Mouse (Mus musculus) cerebellum, adult 2 months (tissue): ENCODE measurements around the gene Nacc1. TPM values are rescaled to one million over a fixed set of nuclear protein-coding genes. Genes with fewer than 3 reads are reported as not detected.

Source experiments
- DNase-seq, 2 experiments: peaks; one replicate each; pipeline ENCODE4 v3.0.0; 2021
- H3K27ac ChIP-seq: fragments of 200-500 bp; 2 replicates; pipeline ENCODE4 v1.5.1; 2012; ENCODE audit warnings: low read length, control low read depth, inconsistent platforms; ENCODE audit not compliant: insufficient read depth
- H3K27me3 ChIP-seq: fragments of 200-500 bp; 2 replicates; pipeline ENCODE4 v1.6.1; 2012; ENCODE audit warnings: inconsistent platforms, mild to moderate bottlenecking, low read length, moderate library complexity; ENCODE audit not compliant: control insufficient read depth, insufficient read depth
- H3K4me1 ChIP-seq: fragments of 200-500 bp; 2 replicates; pipeline ENCODE4 v1.6.1; 2011; ENCODE audit warnings: low read length; ENCODE audit not compliant: control insufficient read depth, insufficient read depth
- H3K4me3 ChIP-seq: fragments of 200-500 bp; replicated peaks from 2 replicates; pipeline ENCODE3; 2011; ENCODE audit warnings: mild to moderate bottlenecking, low read depth, low read length, control low read depth; ENCODE audit not compliant: insufficient read depth
- CTCF ChIP-seq: fragments of 200-500 bp; IDR thresholded peaks from 2 replicates; pipeline ENCODE4 v1.5.1; 2011; ENCODE audit warnings: low read depth, mild to moderate bottlenecking, control low read depth, low read length, moderate library complexity, borderline replicate concordance; ENCODE audit not compliant: insufficient read depth
- POLR2A ChIP-seq: fragments of 200-500 bp; IDR thresholded peaks from 2 replicates; pipeline ENCODE4 v1.6.1; 2011; ENCODE audit warnings: low read length, control low read depth, borderline replicate concordance; ENCODE audit not compliant: insufficient read depth
- WGBS: fragments of 180-500 bp; shearing (Covaris S2); methylation state at CpG from one replicate; pipeline ENCODE4 v1.1.7; 2018; 5-methylcytosine and 5-hydroxymethylcytosine counted together
- polyA plus RNA-seq: library from polyadenylated mRNA; depleted of rRNA; stranded (reverse); fragments of >200 nt; gene quantifications from 2 replicates; pipeline ENCODE4 v1.2.3, GENCODE M21; 2012

Nacc1 gene
- polyA plus RNA-seq, 1 experiment: 91.0 TPM

GRCm38 (mm10) chr8:84706610-84707266 is 19.1 kb upstream of the Nacc1 start:
- no peaks in the 10 kb centered on the region for H3K27me3 ChIP-seq
- DNase-seq: no peak
- 52% methylated on average over 45 of the region's 45 CpGs for WGBS
- no peak overlapping the region for H3K27ac ChIP-seq
- peaks cover 18% of the 10 kb centered on the region for H3K4me1 ChIP-seq
- no peak overlapping the region for H3K4me3 ChIP-seq
- TF ChIP-seq POLR2A (no peak), CTCF (no peak)

DNA sequence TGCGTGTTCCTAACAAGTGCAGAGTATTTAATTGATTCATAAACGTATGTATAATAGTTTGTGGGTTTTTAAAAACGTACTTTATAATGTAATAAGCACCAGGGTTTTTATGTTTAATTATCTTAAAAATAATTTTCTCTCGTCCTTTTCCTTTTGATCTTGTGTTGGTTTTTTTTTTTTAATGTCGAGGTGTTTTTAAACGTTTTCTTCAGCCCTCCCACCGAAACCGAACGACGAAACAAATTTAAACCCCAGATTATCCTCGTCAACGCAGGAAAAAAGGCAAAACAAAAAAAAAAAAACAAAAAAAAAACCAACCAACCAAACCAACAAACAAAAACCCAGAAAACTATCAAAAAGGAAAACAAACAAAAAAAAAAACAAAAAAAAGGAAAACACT is 18.3 kb upstream of the Nacc1 start:
- 72% methylated on average over 12 of the region's 12 CpGs for WGBS
- no peak for DNase-seq
- no peak overlapping the region for H3K27ac ChIP-seq
- H3K4me1 ChIP-seq: peaks cover 15% of the 10 kb centered on the region
- no peak overlapping the region for H3K4me3 ChIP-seq
- no peak for TF ChIP-seq CTCF
- no peak for TF ChIP-seq POLR2A
- H3K27me3 ChIP-seq: no peaks in the 10 kb centered on the region

DNA sequence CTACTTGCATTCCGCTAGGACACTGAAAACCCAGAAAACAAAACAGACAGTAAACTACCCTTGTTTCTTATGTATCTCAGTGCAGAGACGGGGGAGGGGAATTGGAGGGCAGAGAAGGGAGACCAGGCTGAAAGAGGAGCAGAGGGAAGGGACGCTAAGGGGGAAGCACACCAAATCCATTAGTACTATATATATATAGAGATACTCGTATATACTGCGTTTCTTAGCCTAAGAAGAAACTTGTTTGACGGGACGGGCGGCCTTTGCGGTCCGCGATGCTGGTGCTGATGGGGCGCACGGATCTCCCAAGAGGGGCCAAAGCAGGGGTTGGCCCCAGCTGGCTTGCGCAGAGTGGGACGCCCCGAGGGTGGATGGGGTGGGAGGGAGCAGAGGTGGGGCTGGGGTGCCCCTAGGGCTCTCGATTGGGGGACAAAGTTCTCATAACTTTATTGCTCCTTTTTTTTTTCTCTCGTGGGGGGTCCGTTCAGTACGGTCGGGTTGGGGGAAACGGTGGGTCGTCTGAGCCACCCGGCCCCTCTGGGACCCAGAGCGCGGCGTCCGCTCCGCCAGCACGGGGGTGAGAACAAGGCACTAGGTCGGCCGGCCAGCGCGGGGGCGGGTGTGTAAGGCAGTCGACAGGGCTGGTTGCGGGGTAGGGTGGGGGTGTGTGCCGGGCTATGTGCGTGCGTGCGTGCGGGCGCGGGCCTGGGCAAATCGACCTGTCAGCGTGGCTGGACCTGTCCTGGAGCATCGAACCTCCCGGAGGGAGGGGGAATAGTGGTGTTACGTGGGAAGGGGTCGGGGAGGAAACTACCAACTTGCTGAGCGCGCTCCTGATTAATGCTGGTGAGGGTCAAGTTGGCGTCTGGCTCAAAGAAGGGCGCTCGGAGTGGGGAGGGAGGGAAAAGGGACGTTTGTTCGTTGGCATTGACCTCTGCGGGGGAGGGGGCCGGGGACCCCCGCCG is 17.5 kb upstream of the Nacc1 start:
- TF ChIP-seq POLR2A (no peak), CTCF (no peak)
- WGBS: 33% methylated on average over 61 of the region's 61 CpGs
- Histone ChIP-seq H3K27ac (no peak overlapping the region), H3K4me3 (no peak overlapping the region), H3K27me3 (no peaks in the 10 kb centered on the region), H3K4me1 (peaks cover 16% of the 10 kb centered on the region)
- peak in 1 of 2 experiments; percentile 40 for DNase-seq

DNA sequence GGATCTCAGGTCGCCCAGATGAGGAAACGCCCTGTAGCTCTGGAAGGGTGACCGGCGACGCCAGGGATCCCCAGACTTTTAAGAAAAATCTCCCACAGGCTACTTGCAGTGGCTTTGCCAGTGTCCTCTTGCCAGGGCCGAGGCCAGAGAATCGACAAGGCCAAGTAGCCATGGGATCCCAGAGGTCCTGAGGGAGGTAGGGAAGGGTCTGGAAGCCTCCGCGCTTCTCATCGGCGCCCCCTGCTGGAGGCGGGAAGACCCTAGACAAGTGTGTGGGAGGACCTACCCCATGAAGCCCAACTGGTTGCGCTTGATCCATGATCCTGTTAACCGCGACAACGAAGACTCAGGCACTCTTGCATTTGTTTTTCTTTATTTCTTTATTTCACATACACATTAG is 16.7 kb upstream of the Nacc1 start:
- peaks cover 20% of the 10 kb centered on the region for H3K4me1 ChIP-seq
- no peak for TF ChIP-seq POLR2A
- TF ChIP-seq CTCF: peak; percentile 58; the same call in 1 of the 2 replicates
- 28% methylated on average over 16 of the region's 16 CpGs for WGBS
- DNase-seq: peak; percentile 59 to 70
- H3K4me3 ChIP-seq: no peak overlapping the region
- no peaks in the 10 kb centered on the region for H3K27me3 ChIP-seq
- no peak overlapping the region for H3K27ac ChIP-seq

- peak in 1 of 2 experiments; percentile 33 for DNase-seq
- TF ChIP-seq CTCF (no peak), POLR2A (no peak)
- Histone ChIP-seq H3K4me1 (peaks cover 17% of the 10 kb centered on the region), H3K27ac (no peak overlapping the region), H3K27me3 (no peaks in the 10 kb centered on the region), H3K4me3 (no peak overlapping the region)
- 50% methylated on average over 38 of the region's 38 CpGs for WGBS
These were observed 16.0 kb upstream of the Nacc1 start for GRCm38 (mm10) chr8:84703466-84704249.

DNA sequence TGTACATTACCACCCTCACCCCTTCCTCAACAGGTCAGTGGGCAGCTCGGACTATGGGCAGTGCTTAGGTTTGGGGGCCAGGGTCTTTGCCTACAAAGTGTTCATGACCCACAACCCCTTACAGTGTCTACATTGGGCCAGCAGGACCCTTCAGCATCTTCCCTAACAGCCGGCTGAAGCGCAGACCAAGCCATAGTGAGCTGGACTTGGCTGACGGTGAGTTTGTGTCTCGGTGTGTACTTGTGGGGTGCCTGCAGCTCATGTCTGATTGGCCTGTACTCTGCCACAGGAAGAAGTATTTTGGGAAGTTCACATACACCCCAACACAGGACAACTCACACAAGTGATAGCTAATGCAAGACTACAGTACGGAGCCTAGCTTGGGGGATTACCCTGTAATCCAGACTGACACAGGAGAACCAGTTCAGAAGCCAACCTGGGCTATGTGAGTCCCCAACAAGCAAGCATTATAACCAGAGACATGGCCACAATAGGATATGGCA is 15.4 kb upstream of the Nacc1 start:
- no peak overlapping the region for H3K4me3 ChIP-seq
- peaks cover 16% of the 10 kb centered on the region for H3K4me1 ChIP-seq
- no peak for DNase-seq
- H3K27ac ChIP-seq: no peak overlapping the region
- H3K27me3 ChIP-seq: no peaks in the 10 kb centered on the region
- 76% methylated on average over 6 of the region's 6 CpGs for WGBS
- TF ChIP-seq POLR2A (no peak), CTCF (no peak)

GRCm38 (mm10) chr8:84702561-84702960 is 14.9 kb upstream of the Nacc1 start:
- DNase-seq: no peak
- WGBS: 84% methylated on average over 9 of the region's 9 CpGs
- H3K27ac ChIP-seq: no peak overlapping the region
- no peaks in the 10 kb centered on the region for H3K27me3 ChIP-seq
- peaks cover 16% of the 10 kb centered on the region for H3K4me1 ChIP-seq
- no peak for TF ChIP-seq CTCF
- TF ChIP-seq POLR2A: no peak
- no peak overlapping the region for H3K4me3 ChIP-seq
